Mouse (Mus musculus) limb, embryonic 11.5 days (tissue): Measurements from ENCODE around the gene 4933411K16Rik. TPM values are rescaled to one million over a fixed set of nuclear protein-coding genes. Genes with fewer than 3 reads are reported as not detected.

Experiments used
- ATAC-seq: fragments of 200-750 bp; cut with Nextera tagmentation; 2 replicates; pipeline ENCODE4 v1.8.0; 2017; ENCODE audit warnings: low read depth; ENCODE audit not compliant: insufficient number of reproducible peaks, low FRiP score, low TSS enrichment
- DNase-seq: peaks from one replicate; pipeline ENCODE4 v3.0.0-alpha.2; 2015; ENCODE audit warnings: low spot score
- H3K27ac ChIP-seq: fragments of 300-500 bp; sonication (generic); replicated peaks from 2 replicates; pipeline ENCODE4 v1.5.1; 2014; ENCODE audit warnings: low read depth, mild to moderate bottlenecking, low read length
- H3K27me3 ChIP-seq: fragments of 300-500 bp; sonication (generic); 2 replicates; pipeline ENCODE4 v1.6.1; 2014; ENCODE audit warnings: mild to moderate bottlenecking, low read length, mixed read lengths; ENCODE audit not compliant: control insufficient read depth, insufficient read depth
- H3K36me3 ChIP-seq: fragments of 300-500 bp; sonication (generic); 2 replicates; pipeline ENCODE4 v1.6.1; 2014; ENCODE audit warnings: mild to moderate bottlenecking, low read length, moderate library complexity, mixed read lengths; ENCODE audit not compliant: control insufficient read depth, insufficient read depth
- H3K4me1 ChIP-seq: fragments of 300-500 bp; sonication (generic); 2 replicates; pipeline ENCODE4 v1.6.1; 2014; ENCODE audit warnings: low read length, mixed read lengths; ENCODE audit not compliant: control insufficient read depth, insufficient read depth
- H3K4me2 ChIP-seq: fragments of 300-500 bp; sonication (generic); 2 replicates; pipeline ENCODE4 v1.6.1; 2014; ENCODE audit warnings: low read depth, mild to moderate bottlenecking, moderate library complexity; ENCODE audit not compliant: severe bottlenecking
- H3K4me3 ChIP-seq: fragments of 300-500 bp; sonication (generic); 2 replicates; pipeline ENCODE4 v1.5.1; 2014; ENCODE audit warnings: low read depth, low read length
- H3K9ac ChIP-seq: fragments of 300-500 bp; sonication (generic); 2 replicates; pipeline ENCODE4 v1.6.1; 2014; ENCODE audit warnings: mild to moderate bottlenecking, low read length
- H3K9me3 ChIP-seq: fragments of 300-500 bp; sonication (generic); 2 replicates; pipeline ENCODE4 v1.6.1; 2016; ENCODE audit warnings: low read length; ENCODE audit not compliant: control insufficient read depth
- WGBS: fragments of 180-500 bp; shearing (Covaris S2); extraction: QIAGEN DNeasy Blood & Tissue Kit; methylation state at CpG from one replicate; pipeline ENCODE4 v1.1.7; 2014; 5-methylcytosine and 5-hydroxymethylcytosine counted together
- polyA plus RNA-seq: library from polyadenylated mRNA; unstranded; fragments of >200 nt; fragmentation: Nextera tagmentation; extraction: Ambion mirVana; gene quantifications from 2 replicates; pipeline ENCODE4 v1.2.1, GENCODE M21; 2014

4933411K16Rik gene
- polyA plus RNA-seq, 1 experiment from 2014 or later = not detected

DNA sequence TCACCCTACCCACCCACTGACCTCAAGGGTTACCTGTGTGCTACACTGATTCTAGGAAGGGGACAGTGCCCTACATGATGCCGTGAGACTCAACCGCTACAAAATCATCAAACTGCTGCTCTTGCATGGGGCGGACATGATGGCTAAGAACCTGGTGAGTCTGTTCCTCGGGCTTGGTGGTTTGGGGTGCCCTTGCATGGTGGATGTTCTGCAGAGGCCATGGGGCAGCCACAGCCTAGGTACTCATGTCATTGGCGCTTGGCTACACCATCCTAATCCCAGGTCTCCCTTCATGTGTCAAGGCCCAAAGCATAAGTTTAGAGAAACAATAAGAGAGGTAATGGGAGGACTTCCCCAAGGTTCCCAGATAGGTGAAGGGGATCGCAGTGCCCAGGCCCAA is 8.1 kb upstream of the 4933411K16Rik start:
- 95% methylated on average over 6 of the region's 6 CpGs for WGBS
- Histone ChIP-seq H3K4me3 (no peak overlapping the region), H3K4me2 (no peak overlapping the region), H3K9me3 (no peaks in the 10 kb centered on the region; the same call in 1 of the 2 replicates), H3K9ac (no peak overlapping the region), H3K4me1 (no peaks in the 10 kb centered on the region), H3K36me3 (no peaks in the 10 kb centered on the region), H3K27me3 (peaks cover 3% of the 10 kb centered on the region; the same call in 1 of the 2 replicates), H3K27ac (no peak overlapping the region)
- ATAC-seq (no peak), DNase-seq (no peak)

DNA sequence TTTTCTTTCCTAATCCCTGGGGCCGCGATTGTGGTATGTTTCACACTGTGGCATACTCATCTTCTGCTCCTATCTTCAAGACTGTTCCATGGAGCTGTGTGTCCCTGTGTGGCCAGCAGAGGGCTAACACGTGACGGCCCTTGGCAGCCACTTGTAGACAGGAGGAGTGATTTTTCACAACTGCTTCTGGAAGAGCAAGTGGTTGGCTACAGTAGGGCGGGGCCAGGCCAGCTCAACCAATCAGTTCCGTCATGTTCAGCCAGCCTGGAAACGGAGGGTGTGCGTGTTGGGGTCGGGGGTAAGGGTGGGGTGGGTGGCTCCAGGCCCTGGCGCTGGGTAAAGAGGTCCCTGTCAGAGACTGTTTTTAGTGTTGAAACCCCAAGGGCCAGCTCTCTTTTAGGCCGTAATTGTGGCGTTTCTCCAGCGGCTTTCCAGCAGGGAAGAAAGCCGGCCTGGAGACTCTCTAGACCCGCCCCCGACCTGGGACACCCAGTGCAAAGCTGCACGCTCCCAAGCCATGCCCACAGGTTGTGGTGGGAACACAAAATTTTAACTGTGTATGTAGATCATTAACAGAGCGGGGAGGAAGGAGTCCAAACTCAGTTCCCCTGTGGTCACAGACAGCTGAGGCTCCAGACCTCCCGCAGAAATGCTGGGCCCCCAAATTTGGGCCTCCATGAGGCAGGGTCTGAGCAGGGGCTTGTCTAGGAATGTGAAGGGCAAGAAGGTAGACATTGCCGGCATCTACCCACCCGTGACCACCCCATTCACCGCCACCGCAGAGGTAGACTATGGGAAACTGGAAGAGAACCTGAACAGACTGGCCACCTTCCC is 6.6 kb upstream of the 4933411K16Rik start, which contains the start of gene Hoga1:
Gene Hoga1 (plus strand): TSS at position 342 of the 834 bp plus-strand sequence.
- Histone ChIP-seq H3K27me3 (no peaks in the 10 kb centered on the region), H3K4me2 (peak within 1 kb of the TSS; percentile 50), H3K27ac (no peak within 1 kb of the TSS), H3K9me3 (no peaks in the 10 kb centered on the region; the same call in 1 of the 2 replicates), H3K4me1 (no peaks in the 10 kb centered on the region), H3K9ac (peak within 1 kb of the TSS; percentile 34; the same call in 1 of the 2 replicates), H3K4me3 (peak within 1 kb of the TSS; percentile 15), H3K36me3 (no peaks in the 10 kb centered on the region)
- DNase-seq (peak; percentile 81), ATAC-seq (peak; percentile 86)
- 26% methylated on average over 23 of the region's 23 CpGs for WGBS

DNA sequence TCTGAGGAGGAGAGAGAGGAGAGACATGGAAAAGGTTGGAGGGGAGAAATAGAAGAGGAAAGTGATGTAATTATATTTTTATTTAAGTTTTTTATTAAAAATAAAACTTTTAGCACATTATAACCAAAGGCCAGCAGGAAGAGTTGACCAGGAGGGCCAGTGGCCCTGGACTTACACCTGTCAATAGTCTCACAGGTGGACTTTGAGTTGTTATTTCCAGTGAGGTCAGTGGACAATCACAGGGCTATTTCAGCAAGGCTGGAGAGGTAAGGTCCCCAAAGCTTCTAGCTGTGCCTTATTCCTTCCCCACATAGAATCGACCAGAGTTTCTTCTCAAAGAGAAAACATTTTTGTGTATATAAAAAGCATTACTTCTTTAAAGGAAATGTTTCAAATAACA is 1.8 kb upstream of the 4933411K16Rik start:
- Histone ChIP-seq H3K4me1 (no peaks in the 10 kb centered on the region), H3K4me2 (no peak overlapping the region), H3K4me3 (no peak overlapping the region), H3K27ac (no peak overlapping the region), H3K9ac (no peak overlapping the region), H3K27me3 (no peaks in the 10 kb centered on the region), H3K36me3 (no peaks in the 10 kb centered on the region), H3K9me3 (no peaks in the 10 kb centered on the region)
- ATAC-seq (no peak), DNase-seq (no peak)
- 93% methylated on average over 1 of the region's 1 CpGs for WGBS

DNA sequence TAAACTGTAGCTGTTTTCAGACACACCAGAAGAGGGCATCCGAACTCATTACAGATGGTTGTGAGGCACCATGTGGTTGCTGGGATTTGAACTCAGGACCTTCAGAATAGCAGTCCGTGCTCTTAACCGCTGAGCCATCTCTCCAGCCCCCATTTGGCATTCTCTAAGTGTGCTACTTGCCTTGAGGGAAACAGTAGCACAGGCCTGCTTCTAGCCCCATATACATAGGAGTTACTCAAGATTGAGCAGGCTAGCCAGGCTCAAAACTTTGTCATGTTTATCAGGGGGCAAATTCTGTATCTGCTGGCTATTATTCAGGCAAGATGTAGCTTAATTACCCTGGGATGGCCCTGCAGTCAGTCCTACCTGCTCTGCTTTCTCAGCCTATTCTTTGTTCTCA is 697 bp upstream of the 4933411K16Rik start:
- no peak for ATAC-seq
- no peaks in the 10 kb centered on the region for H3K4me1 ChIP-seq
- no peak for DNase-seq
- H3K9me3 ChIP-seq = no peaks in the 10 kb centered on the region
- no peak overlapping the region for H3K4me3 ChIP-seq
- 85% methylated on average over 3 of the region's 3 CpGs for WGBS
- H3K4me2 ChIP-seq = no peak overlapping the region
- H3K27ac ChIP-seq = no peak overlapping the region
- H3K36me3 ChIP-seq = no peaks in the 10 kb centered on the region
- no peak overlapping the region for H3K9ac ChIP-seq
- no peaks in the 10 kb centered on the region for H3K27me3 ChIP-seq

DNA sequence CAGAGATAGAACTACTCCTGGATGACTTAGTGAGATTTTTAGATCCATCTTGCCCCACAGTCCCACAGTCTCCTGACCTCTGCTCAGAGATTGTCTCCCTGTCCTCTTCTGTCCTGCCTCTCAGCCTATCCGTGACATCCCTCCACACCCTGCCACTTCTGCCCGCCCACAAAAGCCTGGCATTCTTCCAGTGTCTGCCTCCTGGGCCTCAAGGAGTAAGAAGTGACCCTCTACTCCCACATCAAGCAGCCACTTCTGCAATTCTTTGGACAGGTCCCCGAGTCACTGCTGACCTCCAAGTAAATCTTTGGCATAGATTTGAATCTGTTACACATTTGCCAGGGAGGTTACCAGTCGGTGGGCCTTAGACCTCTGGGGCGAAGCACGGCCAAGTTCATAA is 2.2 kb downstream of the 4933411K16Rik start:
- ATAC-seq = no peak
- H3K9me3 ChIP-seq = no peaks in the 10 kb centered on the region
- DNase-seq = no peak

DNA sequence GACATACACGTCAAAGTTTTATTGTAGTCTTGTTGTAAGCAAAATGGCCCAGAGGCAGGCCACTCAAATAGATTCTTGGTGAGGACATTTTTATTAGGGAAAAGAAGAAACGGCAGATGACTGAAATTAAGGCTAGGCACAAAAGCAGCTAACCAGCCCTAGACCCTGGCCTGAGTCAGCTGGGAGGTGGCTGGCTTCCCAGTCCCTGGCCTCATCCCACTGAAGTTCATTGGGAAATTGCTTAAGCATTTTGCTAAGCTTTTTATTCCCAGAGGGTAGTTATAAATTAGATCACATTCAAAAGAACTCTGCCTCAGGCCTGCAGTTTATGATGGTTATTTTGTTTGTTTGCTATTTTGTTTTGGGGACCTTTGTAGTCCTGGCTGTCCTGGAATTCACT is 3.8 kb downstream of the 4933411K16Rik start:
- 68% methylated on average over 2 of the region's 2 CpGs for WGBS
- ATAC-seq (no peak), DNase-seq (no peak)
- H3K4me3 ChIP-seq = no peak overlapping the region
- H3K9ac ChIP-seq = no peak overlapping the region
- H3K4me2 ChIP-seq = no peak overlapping the region
- no peak overlapping the region for H3K27ac ChIP-seq
- H3K9me3 ChIP-seq = no peaks in the 10 kb centered on the region
- H3K27me3 ChIP-seq = no peaks in the 10 kb centered on the region
- no peaks in the 10 kb centered on the region for H3K36me3 ChIP-seq
- no peaks in the 10 kb centered on the region for H3K4me1 ChIP-seq

More for the DNA sequence above, 2.2 kb downstream of the 4933411K16Rik start:
- H3K4me2 ChIP-seq = no peak overlapping the region
- H3K4me1 ChIP-seq = no peaks in the 10 kb centered on the region
- no peaks in the 10 kb centered on the region for H3K36me3 ChIP-seq
- H3K27me3 ChIP-seq = no peaks in the 10 kb centered on the region
- H3K27ac ChIP-seq = no peak overlapping the region
- 85% methylated on average over 6 of the region's 6 CpGs for WGBS
- H3K9ac ChIP-seq = no peak overlapping the region
- no peak overlapping the region for H3K4me3 ChIP-seq

DNA sequence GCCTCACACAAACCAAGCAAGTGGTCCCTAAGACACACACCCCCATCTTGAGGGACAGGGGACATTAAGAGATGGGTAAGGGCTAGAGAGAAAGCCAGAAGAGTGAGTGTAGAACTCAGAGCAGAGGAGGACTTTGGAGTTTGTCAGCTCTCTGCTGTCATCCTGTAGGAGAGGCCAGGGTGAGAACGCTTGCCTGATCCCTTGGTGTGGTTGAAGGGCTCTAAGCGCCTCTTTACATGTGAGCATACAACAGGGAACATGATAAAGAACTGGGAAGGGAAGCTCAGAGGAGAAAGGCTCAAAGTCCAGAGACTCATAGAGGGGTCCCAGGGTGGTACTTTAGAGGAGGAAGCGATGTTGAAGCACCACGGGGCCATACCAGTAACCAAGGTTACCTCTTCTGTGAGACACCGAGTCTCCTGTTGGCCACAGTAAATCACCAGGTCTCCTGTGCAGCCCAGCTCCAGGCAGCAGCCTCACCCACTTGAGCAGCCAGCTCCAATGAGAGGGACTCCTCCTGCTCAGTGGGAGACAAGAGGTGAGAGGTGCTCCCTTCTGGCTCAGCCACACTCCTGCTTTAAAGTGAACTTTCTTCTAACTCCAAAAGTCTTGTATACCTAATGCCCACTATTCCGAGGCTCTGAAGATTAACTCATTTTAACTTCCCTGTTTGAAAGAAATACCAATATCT is 4.8 kb downstream of the 4933411K16Rik start:
- DNase-seq (no peak), ATAC-seq (no peak)
- Histone ChIP-seq H3K9ac (no peak overlapping the region), H3K4me3 (no peak overlapping the region), H3K9me3 (no peaks in the 10 kb centered on the region), H3K36me3 (no peaks in the 10 kb centered on the region), H3K4me1 (no peaks in the 10 kb centered on the region), H3K27me3 (no peaks in the 10 kb centered on the region), H3K27ac (no peak overlapping the region), H3K4me2 (no peak overlapping the region)
- 70% methylated on average over 6 of the region's 6 CpGs for WGBS

DNA sequence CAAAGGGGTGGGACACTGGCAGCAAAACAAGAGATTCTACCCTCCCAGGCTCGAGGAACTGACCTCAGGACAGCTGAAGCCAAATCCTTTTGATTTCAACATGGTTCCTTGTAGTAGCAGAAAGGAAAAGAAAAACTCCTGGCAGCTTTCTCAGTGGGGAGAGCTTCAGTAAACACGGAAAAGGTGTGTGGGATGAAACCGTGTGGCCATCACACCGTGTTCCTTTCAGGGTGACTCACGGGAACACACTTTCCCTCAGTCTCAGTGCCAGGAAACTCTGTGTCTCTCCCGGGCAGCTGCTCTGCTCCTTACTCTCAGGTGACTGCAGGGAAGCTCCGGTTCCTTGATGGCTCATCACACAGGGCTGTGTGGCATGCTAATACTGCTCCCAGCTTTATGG is 6.4 kb downstream of the 4933411K16Rik start:
- H3K27ac ChIP-seq = no peak overlapping the region
- 59% methylated on average over 7 of the region's 7 CpGs for WGBS
- H3K4me1 ChIP-seq = no peaks in the 10 kb centered on the region
- no peak overlapping the region for H3K4me2 ChIP-seq
- H3K36me3 ChIP-seq = no peaks in the 10 kb centered on the region
- H3K9ac ChIP-seq = no peak overlapping the region
- no peak overlapping the region for H3K4me3 ChIP-seq
- ATAC-seq = no peak
- no peaks in the 10 kb centered on the region for H3K9me3 ChIP-seq
- H3K27me3 ChIP-seq = no peaks in the 10 kb centered on the region
- DNase-seq = no peak
